Mouse (Mus musculus): ENCODE data around the gene Snai3.

Gene Snai3

DNA sequence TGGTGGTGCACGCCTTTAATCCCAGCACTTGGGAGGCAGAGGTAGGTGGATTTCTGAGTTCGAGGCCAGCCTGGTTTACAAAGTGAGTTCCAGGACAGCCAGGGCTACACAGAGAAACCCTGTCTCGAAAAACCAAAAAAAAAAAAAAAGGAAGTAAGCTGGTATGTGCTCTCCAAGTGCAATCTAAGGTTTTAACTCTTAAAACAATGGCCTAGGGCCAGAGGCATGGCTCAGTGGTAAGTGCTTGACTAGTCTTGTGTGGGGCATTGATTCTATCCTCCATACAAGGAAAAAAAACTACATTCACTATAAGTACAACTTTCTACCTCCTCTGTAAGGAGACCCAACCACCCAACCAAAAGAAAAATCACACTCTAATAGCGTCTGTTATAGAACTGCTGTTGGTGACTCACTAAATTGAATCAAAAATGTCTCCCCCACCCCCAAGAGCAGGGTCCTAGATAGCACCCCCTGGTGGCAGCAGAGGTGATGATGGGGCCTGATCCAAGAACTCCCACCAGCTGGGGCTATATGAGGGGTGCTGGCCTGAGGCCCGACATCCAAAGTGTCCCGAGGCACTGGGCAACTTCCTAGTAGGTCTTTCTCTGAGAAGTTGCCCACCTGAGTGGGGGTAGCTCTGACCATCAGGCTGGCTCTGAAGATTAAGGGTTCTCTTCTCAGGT, 1.2 kb downstream of the Snai3 start:
- DNase-seq, result peak; percentile 56 to 58

GRCm38 (mm10) chr8:122457171-122457570, 3.4 kb downstream of the Snai3 start:
- no peak for DNase-seq

GRCm38 (mm10) chr8:122454409-122454808, 6.1 kb downstream of the Snai3 start:
- DNase-seq, result no peak

GRCm38 (mm10) chr8:122452154-122452553, 8.4 kb downstream of the Snai3 start:
- DNase-seq, result no peak

DNA sequence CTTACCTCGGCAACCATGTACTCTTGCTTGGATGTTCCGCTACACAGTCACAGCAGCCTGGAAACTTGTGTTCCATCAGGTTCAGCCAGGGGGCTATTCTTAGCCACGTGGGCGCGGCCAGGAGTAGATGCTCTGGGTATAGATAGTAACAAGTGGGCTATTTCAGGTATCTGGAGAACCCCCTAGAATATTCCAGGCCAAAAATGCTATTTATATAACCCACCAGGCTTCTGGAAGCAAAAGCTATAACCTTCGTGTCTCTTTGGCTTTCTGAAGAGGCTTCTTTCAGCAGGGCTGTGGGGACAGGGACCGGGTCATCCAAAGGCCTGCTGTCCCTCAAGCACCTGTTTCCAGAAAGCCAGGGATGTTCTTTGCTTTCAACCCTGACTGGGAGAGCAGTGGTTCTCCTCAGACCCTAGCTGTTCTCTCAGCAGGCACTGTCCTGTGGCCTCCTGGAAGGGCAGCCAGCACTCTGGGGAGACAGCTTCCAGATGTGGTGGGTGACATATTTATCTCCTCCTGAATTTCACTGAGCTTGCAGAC, 9.3 kb downstream of the Snai3 start:
- DNase-seq, result no peak

- DNase-seq, result peak in 1 of 2 experiments; percentile 46
These were observed 15.3 kb downstream of the Snai3 start for GRCm38 (mm10) chr8:122445203-122445602.

- peak; percentile 84 to 90 for DNase-seq
These were observed 16.3 kb downstream of the Snai3 start for GRCm38 (mm10) chr8:122444058-122444748.

- peak; percentile 99 for DNase-seq
These were observed 17.1 kb downstream of the Snai3 start, which contains the start of gene Mvd for GRCm38 (mm10) chr8:122443262-122444006. Mvd (minus strand) TSS chr8:122443422.

DNA sequence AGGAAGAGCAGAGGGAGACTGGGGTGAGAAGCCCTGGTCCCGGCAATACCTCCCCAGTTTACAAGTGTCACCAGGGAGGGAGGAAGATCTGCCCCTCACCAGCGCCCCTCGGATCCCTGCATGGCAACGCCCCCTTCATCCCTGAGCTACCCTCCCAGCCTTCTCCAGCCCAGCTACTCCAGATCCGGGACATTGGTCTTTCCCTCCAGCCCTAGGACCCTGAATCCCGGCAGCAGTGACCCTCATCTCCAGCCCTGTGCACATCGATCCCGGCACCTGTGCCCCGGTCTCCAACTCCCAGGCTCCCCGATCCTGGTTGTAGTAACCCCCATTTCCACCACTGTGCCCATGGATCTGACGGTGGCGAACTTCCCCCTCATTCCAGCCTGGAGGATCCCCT, 17.8 kb downstream of the Snai3 start:
- DNase-seq, result no peak

GRCm38 (mm10) chr8:122442356-122442755, 18.2 kb downstream of the Snai3 start:
- no peak for DNase-seq

- no peak for DNase-seq
These were observed 19.2 kb downstream of the Snai3 start for GRCm38 (mm10) chr8:122441326-122441725.

- DNase-seq, result no peak
These were observed 21.2 kb downstream of the Snai3 start for GRCm38 (mm10) chr8:122439336-122439735.

- peak in 1 of 2 experiments; percentile 46 for DNase-seq
These were observed 22.7 kb downstream of the Snai3 start for GRCm38 (mm10) chr8:122437708-122438331.

- DNase-seq, result no peak
These were observed 23.9 kb downstream of the Snai3 start for GRCm38 (mm10) chr8:122436586-122437125.

DNA sequence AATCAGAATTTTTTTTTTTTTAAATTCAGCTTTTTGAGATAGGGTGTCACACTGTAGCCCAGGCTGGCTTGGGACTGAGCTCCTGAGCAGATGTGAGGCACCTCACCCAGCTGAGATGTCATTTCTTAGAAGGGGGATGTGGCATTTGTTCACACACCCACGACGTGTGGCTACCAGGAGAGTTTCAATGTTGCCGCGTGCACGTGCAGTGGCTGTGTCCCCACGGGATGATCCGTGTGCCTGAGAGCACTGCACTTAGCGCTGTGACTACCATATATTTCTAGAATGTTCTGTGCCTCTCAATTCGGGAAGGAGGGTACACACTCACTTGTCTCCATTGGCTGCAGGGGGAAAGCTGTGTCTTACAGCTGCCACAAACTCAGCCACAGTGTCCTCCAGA, 24.4 kb downstream of the Snai3 start:
- no peak for DNase-seq

- DNase-seq, result no peak
These were observed 25.2 kb downstream of the Snai3 start for GRCm38 (mm10) chr8:122435375-122435774.

GRCm38 (mm10) chr8:122433269-122433905, 27.1 kb downstream of the Snai3 start:
- DNase-seq, result peak in 1 of 2 experiments; percentile 63

DNA sequence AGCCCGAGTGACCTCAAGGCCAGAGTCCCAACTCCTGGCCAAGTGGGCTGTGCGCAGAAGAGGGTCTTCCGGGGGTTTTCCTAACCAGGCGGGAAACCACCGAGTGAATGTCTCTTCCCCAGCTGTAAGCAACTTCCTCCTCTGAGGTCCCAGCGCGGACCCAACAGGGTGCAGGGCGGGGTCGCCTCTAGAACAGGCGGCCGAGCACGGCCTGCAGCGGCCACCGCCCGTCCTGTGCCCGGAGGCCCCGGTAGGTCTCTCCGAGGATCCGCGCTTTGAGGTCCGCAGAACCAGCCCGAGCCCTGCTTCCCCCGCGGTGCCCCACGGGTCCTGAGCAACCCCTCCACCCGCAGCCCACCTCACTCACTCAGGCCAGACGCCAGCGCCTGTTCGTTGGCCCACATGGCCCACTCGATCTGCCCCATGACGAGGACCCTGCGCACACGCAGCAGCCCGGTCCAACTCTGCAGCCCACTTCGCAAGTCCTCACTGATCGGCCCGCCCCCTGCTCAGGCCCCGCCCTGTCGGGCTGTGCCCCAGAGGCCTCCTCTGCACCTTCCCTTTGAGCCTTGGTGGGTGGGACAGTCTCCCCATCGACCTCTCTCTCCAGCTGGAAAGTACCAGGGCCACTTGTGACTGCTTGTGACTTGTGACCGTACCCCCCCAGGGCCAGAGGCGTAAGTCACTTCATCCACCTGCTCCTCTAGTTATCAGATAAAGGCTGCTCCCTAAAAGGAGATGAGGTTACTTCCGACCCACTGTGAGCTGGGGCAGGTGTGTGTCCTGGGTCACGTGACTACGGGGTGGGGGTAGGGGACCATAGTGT, 27.9 kb downstream of the Snai3 start, which contains the start of gene Cyba:
TSS of gene Cyba (minus strand) at position 488 of the 826 bp plus-strand sequence.
- DNase-seq, result peak; percentile 84 to 91

GRCm38 (mm10) chr8:122431694-122432442, 28.7 kb downstream of the Snai3 start:
- peak; percentile 59 to 67 for DNase-seq

GRCm38 (mm10) chr8:122430646-122431045, 29.9 kb downstream of the Snai3 start:
- DNase-seq, result no peak

Measured in kidney, postnatal 4 days (tissue).